ENCODE assay signal across 19 mouse cellular contexts in genomic region chr2:38472829-38473228, GRCm38 (mm10). TPM values are rescaled to one million over a fixed set of nuclear protein-coding genes. Genes with fewer than 3 reads are reported as not detected.
DNase-seq lines count a peak whose midpoint lies in the region; ATAC-seq and TF ChIP-seq lines count a peak whose summit lies in the region.
"Had no signal": no experiment of that assay in that cellular context is flagged by ENCODE, and none has a peak within 500 bp of the region (broad histone marks: within the 10 kb centered on the region; RNA-seq: fewer than 3 reads in every experiment).

No protein-coding gene starts in this region.

- TF ChIP-seq EP300 in stomach, postnatal 0 days (optimal IDR thresholded peaks at IDR 0.05), result no peak

- H3K36me3 ChIP-seq in intestine, embryonic 15.5 days, result no peaks in the 10 kb centered on the region
- no peaks in the 10 kb centered on the region for H3K36me3 ChIP-seq in stomach, postnatal 0 days (ENCODE audit: control insufficient read depth, insufficient read depth, low read length)
- H3K36me3 ChIP-seq: embryonic facial prominence, embryonic 15.5 days; limb, embryonic 12.5 days; lung, embryonic 15.5 days; midbrain, embryonic 10.5 days; stomach, embryonic 15.5 days had no signal

- no peaks in the 10 kb centered on the region for H3K4me1 ChIP-seq in intestine, embryonic 15.5 days (replicated peaks)
- H3K4me1 ChIP-seq in stomach, postnatal 0 days (replicated peaks; ENCODE audit: control insufficient read depth, insufficient read depth), result no peaks in the 10 kb centered on the region
- H3K4me1 ChIP-seq: embryonic facial prominence, embryonic 15.5 days; limb, embryonic 12.5 days; lung, embryonic 15.5 days; midbrain, embryonic 10.5 days; stomach, embryonic 15.5 days had no signal

- H3K9ac ChIP-seq in intestine, embryonic 15.5 days, result no peak overlapping the region
- H3K9ac ChIP-seq in stomach, postnatal 0 days (ENCODE audit: low read length), result no peak overlapping the region
- H3K9ac ChIP-seq: embryonic facial prominence, embryonic 15.5 days; limb, embryonic 12.5 days; lung, embryonic 15.5 days; stomach, embryonic 15.5 days had no signal

- H3K4me2 ChIP-seq in intestine, embryonic 15.5 days (replicated peaks), result no peak overlapping the region
- H3K4me2 ChIP-seq in stomach, postnatal 0 days (replicated peaks; ENCODE audit: low read depth), result no peak overlapping the region
- H3K4me2 ChIP-seq: embryonic facial prominence, embryonic 15.5 days; limb, embryonic 12.5 days; lung, embryonic 15.5 days; stomach, embryonic 15.5 days had no signal

- ATAC-seq in intestine, embryonic 15.5 days, result 0 out of 2 replicates have a peak, but pooled peaks have one; percentile 45
- peak; percentile 96 for ATAC-seq in stomach, postnatal 0 days (ENCODE audit: low FRiP score, low TSS enrichment)

- peak; percentile 11 for DNase-seq in thymus, postnatal 14 days
- no peak for DNase-seq in thymus, postnatal 25 days
- peak; percentile 20 for DNase-seq in NIH3T3 (ENCODE audit: low read depth)
- peak; percentile 76 for DNase-seq in stomach, postnatal 0 days (ENCODE audit: low spot score)
- no peak for DNase-seq in gastrocnemius, postnatal 25 days
- DNase-seq in frontal cortex, adult 2 months (ENCODE audit: extremely low spot score in 1 of 2, low spot score in 1 of 2), result no peak
- DNase-seq: adrenal gland, adult 2 months; cerebellum, adult 2 months; heart, postnatal 14 days; spleen, adult 18-20 months; thymus, postnatal 4 days had no signal

- H3K9me3 ChIP-seq in intestine, embryonic 15.5 days, result no peaks in the 10 kb centered on the region
- no peaks in the 10 kb centered on the region for H3K9me3 ChIP-seq in stomach, postnatal 0 days (ENCODE audit: control insufficient read depth, low read length)
- H3K9me3 ChIP-seq: embryonic facial prominence, embryonic 15.5 days; limb, embryonic 12.5 days; lung, embryonic 15.5 days; midbrain, embryonic 10.5 days; stomach, embryonic 15.5 days had no signal

- no peak for TF ChIP-seq CTCF in stomach, postnatal 0 days (IDR thresholded peaks at IDR 0.05; ENCODE audit: low read depth)

- H3K4me3 ChIP-seq in intestine, embryonic 15.5 days (replicated peaks), result no peak overlapping the region
- no peak overlapping the region for H3K4me3 ChIP-seq in stomach, postnatal 0 days (ENCODE audit: low read depth, low read length)
- H3K4me3 ChIP-seq: embryonic facial prominence, embryonic 15.5 days; layer of hippocampus, adult 2 months; left cerebral cortex, adult 2 months; limb, embryonic 12.5 days; lung, embryonic 15.5 days; midbrain, embryonic 10.5 days; stomach, embryonic 15.5 days had no signal

- no peak overlapping the region for H3K27ac ChIP-seq in intestine, embryonic 15.5 days
- H3K27ac ChIP-seq in stomach, postnatal 0 days (replicated peaks), result no peak overlapping the region
- H3K27ac ChIP-seq: embryonic facial prominence, embryonic 15.5 days; layer of hippocampus, adult 2 months; left cerebral cortex, adult 2 months; limb, embryonic 12.5 days; lung, embryonic 15.5 days; midbrain, embryonic 10.5 days; stomach, embryonic 15.5 days had no signal

- no peaks in the 10 kb centered on the region for H3K27me3 ChIP-seq in intestine, embryonic 15.5 days (replicated peaks)
- no peaks in the 10 kb centered on the region for H3K27me3 ChIP-seq in stomach, postnatal 0 days (ENCODE audit: control insufficient read depth, insufficient read depth, low read length)
- H3K27me3 ChIP-seq: embryonic facial prominence, embryonic 15.5 days; limb, embryonic 12.5 days; lung, embryonic 15.5 days; stomach, embryonic 15.5 days had no signal

RNA-seq across cellular contexts. Expression of gene Nek6, which starts 38.6 kb away (rescaled TPM):
- 102 and 104 TPM in 2 replicates for polyA plus RNA-seq in intestine, embryonic 15.5 days (2015; fragmentation: Nextera tagmentation; extraction: Ambion mirVana)
- polyA plus RNA-seq in stomach, postnatal 0 days (2015; fragmentation: Nextera tagmentation; extraction: Ambion mirVana), result 43.7 and 43.8 TPM in 2 replicates
- 1 to 10 TPM; 6.8 to 7.5 TPM for total RNA-seq in gastrocnemius, postnatal 25 days (2021)
- polyA plus RNA-seq in frontal cortex, adult 2 months (2012; rRNA removed), result 25.8 and 25.9 TPM in 2 replicates

Comparison
In these comparisons a context has a peak if more than half of its experiments do, and no peak if none do; other contexts are left out.
1. DNase-seq: peak in thymus, postnatal 14 days (single experiment), NIH3T3 (single experiment) and stomach, postnatal 0 days (single experiment); none in thymus, postnatal 25 days (single experiment), gastrocnemius, postnatal 25 days (single experiment) and frontal cortex, adult 2 months (0 of 2).